29 mouse cellular contexts compared by ENCODE assay signal in genomic region chr6:50666937-50667336, GRCm38 (mm10). TPM values are rescaled to one million over a fixed set of nuclear protein-coding genes. Genes with fewer than 3 reads are reported as not detected.
DNase-seq lines count a peak whose midpoint lies in the region; ATAC-seq and TF ChIP-seq lines count a peak whose summit lies in the region.
"Had no signal": no experiment of that assay in that cellular context is flagged by ENCODE, and none has a peak within 500 bp of the region (broad histone marks: within the 10 kb centered on the region; RNA-seq: fewer than 3 reads in every experiment).

No protein-coding gene starts in this region.

- H3K27me3 ChIP-seq in kidney, embryonic 14.5 days (ENCODE audit: control insufficient read depth, insufficient read depth, low read length): no peaks in the 10 kb centered on the region
- H3K27me3 ChIP-seq in kidney, postnatal 0 days (ENCODE audit: insufficient read depth, low read length): no peaks in the 10 kb centered on the region
- no peaks in the 10 kb centered on the region for H3K27me3 ChIP-seq in midbrain, embryonic 11.5 days (ENCODE audit: control insufficient read depth, insufficient read depth, low read length)
- no peaks in the 10 kb centered on the region for H3K27me3 ChIP-seq in midbrain, embryonic 15.5 days (replicated peaks)
- peaks cover 20% of the 10 kb centered on the region for H3K27me3 ChIP-seq in limb, embryonic 15.5 days
- H3K27me3 ChIP-seq: CH12.LX; forebrain, embryonic 13.5 days; hindbrain, embryonic 12.5 days; hindbrain, embryonic 15.5 days had no signal

- H3K36me3 ChIP-seq in kidney, embryonic 14.5 days (ENCODE audit: control insufficient read depth, insufficient read depth, low read length): no peaks in the 10 kb centered on the region
- H3K36me3 ChIP-seq in kidney, postnatal 0 days (ENCODE audit: insufficient read depth, low read length): no peaks in the 10 kb centered on the region
- H3K36me3 ChIP-seq in midbrain, embryonic 11.5 days (ENCODE audit: control insufficient read depth, insufficient read depth, low read length): no peaks in the 10 kb centered on the region
- no peaks in the 10 kb centered on the region for H3K36me3 ChIP-seq in midbrain, embryonic 15.5 days (replicated peaks)
- H3K36me3 ChIP-seq in limb, embryonic 15.5 days: no peaks in the 10 kb centered on the region
- H3K36me3 ChIP-seq: forebrain, embryonic 10.5 days; G1E; hindbrain, embryonic 12.5 days; hindbrain, embryonic 15.5 days had no signal

- DNase-seq in kidney, postnatal 10 days: no peak
- DNase-seq in kidney, postnatal 0 days (ENCODE audit: low spot score): peak; percentile 51
- no peak for DNase-seq in kidney, postnatal 25 days
- DNase-seq in midbrain, embryonic 11.5 days (ENCODE audit: low spot score, missing footprints): peak; percentile 74
- DNase-seq in urinary bladder, postnatal 14 days (ENCODE audit: low spot score): no peak
- DNase-seq: adrenal gland, postnatal 10 days; B cell, adult 2 months; cerebellum, adult 11-12 months; cerebellum, adult 8-10 months; cerebellum, postnatal 10 days; cerebellum, postnatal 36 days; embryo, embryonic 11 days; gastrocnemius, postnatal 14 days had no signal

- peaks cover 19% of the 10 kb centered on the region for H3K4me1 ChIP-seq in kidney, embryonic 14.5 days (ENCODE audit: control insufficient read depth, insufficient read depth, low read length)
- H3K4me1 ChIP-seq in kidney, postnatal 0 days (replicated peaks; ENCODE audit: insufficient read depth, low read length): peaks cover 9% of the 10 kb centered on the region; the same call in 1 of the 2 replicates
- no peaks in the 10 kb centered on the region for H3K4me1 ChIP-seq in midbrain, embryonic 11.5 days (ENCODE audit: control insufficient read depth, insufficient read depth, low read length)
- H3K4me1 ChIP-seq in midbrain, embryonic 15.5 days: no peaks in the 10 kb centered on the region
- H3K4me1 ChIP-seq in limb, embryonic 15.5 days: peaks cover 28% of the 10 kb centered on the region
- H3K4me1 ChIP-seq: forebrain, embryonic 10.5 days; forebrain, embryonic 13.5 days; hindbrain, embryonic 12.5 days had no signal

- H3K4me2 ChIP-seq in kidney, embryonic 14.5 days (replicated peaks; ENCODE audit: low read depth, low read length): no peak overlapping the region
- H3K4me2 ChIP-seq in kidney, postnatal 0 days (ENCODE audit: low read length): no peak overlapping the region
- no peak overlapping the region for H3K4me2 ChIP-seq in midbrain, embryonic 11.5 days
- H3K4me2 ChIP-seq in midbrain, embryonic 15.5 days: no peak overlapping the region
- H3K4me2 ChIP-seq in limb, embryonic 15.5 days: no peak overlapping the region
- H3K4me2 ChIP-seq: forebrain, embryonic 13.5 days; heart, embryonic 11.5 days; hindbrain, embryonic 12.5 days; hindbrain, embryonic 15.5 days had no signal

- WGBS in kidney, embryonic 14.5 days: 48% methylated on average over 5 of the region's 5 CpGs
- WGBS in kidney, postnatal 0 days: 35% methylated on average over 5 of the region's 5 CpGs
- 86% methylated on average over 5 of the region's 5 CpGs for WGBS in midbrain, embryonic 11.5 days
- 86% methylated on average over 5 of the region's 5 CpGs for WGBS in midbrain, embryonic 15.5 days
- WGBS in limb, embryonic 15.5 days: 45% methylated on average over 5 of the region's 5 CpGs

- H3K4me3 ChIP-seq in kidney, embryonic 14.5 days (ENCODE audit: low read length): no peak overlapping the region
- H3K4me3 ChIP-seq in kidney, postnatal 0 days (replicated peaks; ENCODE audit: low read depth, low read length): no peak overlapping the region
- H3K4me3 ChIP-seq in midbrain, embryonic 11.5 days (ENCODE audit: low read depth, low read length): no peak overlapping the region
- no peak overlapping the region for H3K4me3 ChIP-seq in midbrain, embryonic 15.5 days
- no peak overlapping the region for H3K4me3 ChIP-seq in limb, embryonic 15.5 days
- H3K4me3 ChIP-seq: forebrain, embryonic 10.5 days; forebrain, embryonic 13.5 days; hindbrain, embryonic 12.5 days; hindbrain, embryonic 15.5 days had no signal

- TF ChIP-seq CTCF in kidney, postnatal 0 days (IDR thresholded peaks at IDR 0.05; ENCODE audit: low read depth): no peak

- peak overlapping the region; percentile 83 for H3K27ac ChIP-seq in kidney, embryonic 14.5 days (ENCODE audit: low read depth, low read length)
- peak overlapping the region; percentile 21; the same call in 1 of the 2 replicates for H3K27ac ChIP-seq in kidney, postnatal 0 days
- no peak overlapping the region for H3K27ac ChIP-seq in midbrain, embryonic 11.5 days (ENCODE audit: low read depth, low read length)
- H3K27ac ChIP-seq in midbrain, embryonic 15.5 days: no peak overlapping the region
- peak overlapping the region; percentile 60 for H3K27ac ChIP-seq in limb, embryonic 15.5 days
- H3K27ac ChIP-seq: forebrain, embryonic 10.5 days; forebrain, embryonic 13.5 days; hindbrain, embryonic 12.5 days; hindbrain, embryonic 15.5 days had no signal

- ATAC-seq in kidney, embryonic 14.5 days (ENCODE audit: low FRiP score, low TSS enrichment): no peak
- no peak for ATAC-seq in kidney, postnatal 0 days (replicated peaks; ENCODE audit: low FRiP score, low read depth)
- no peak for ATAC-seq in midbrain, embryonic 11.5 days (ENCODE audit: low FRiP score)
- ATAC-seq in midbrain, embryonic 15.5 days (replicated peaks): no peak
- no peak for ATAC-seq in limb, embryonic 15.5 days (ENCODE audit: insufficient number of reproducible peaks, low FRiP score, low TSS enrichment, low read depth)
- ATAC-seq: forebrain, embryonic 13.5 days; forebrain, embryonic 16.5 days; Patski had no signal

- H3K9me3 ChIP-seq in kidney, embryonic 14.5 days (ENCODE audit: control insufficient read depth, low read length): no peaks in the 10 kb centered on the region
- H3K9me3 ChIP-seq in kidney, postnatal 0 days (replicated peaks; ENCODE audit: low read length): no peaks in the 10 kb centered on the region
- H3K9me3 ChIP-seq in midbrain, embryonic 11.5 days (ENCODE audit: control insufficient read depth, low read length): no peaks in the 10 kb centered on the region
- H3K9me3 ChIP-seq in midbrain, embryonic 15.5 days: no peaks in the 10 kb centered on the region
- H3K9me3 ChIP-seq in limb, embryonic 15.5 days: no peaks in the 10 kb centered on the region
- H3K9me3 ChIP-seq: forebrain, embryonic 10.5 days; forebrain, embryonic 13.5 days; G1E; hindbrain, embryonic 12.5 days; hindbrain, embryonic 15.5 days had no signal

- no peak overlapping the region for H3K9ac ChIP-seq in kidney, embryonic 14.5 days (ENCODE audit: low read depth, low read length)
- H3K9ac ChIP-seq in kidney, postnatal 0 days (ENCODE audit: low read depth, low read length): no peak overlapping the region
- no peak overlapping the region for H3K9ac ChIP-seq in midbrain, embryonic 11.5 days (ENCODE audit: low read length)
- H3K9ac ChIP-seq in midbrain, embryonic 15.5 days: no peak overlapping the region
- no peak overlapping the region for H3K9ac ChIP-seq in limb, embryonic 15.5 days
- H3K9ac ChIP-seq: forebrain, embryonic 13.5 days; hindbrain, embryonic 12.5 days; hindbrain, embryonic 15.5 days had no signal

RNA-seq across cellular contexts. Expression of gene Npvf, which starts 12.7 kb away (rescaled TPM):
- 0.37 TPM in 1 of 2 replicates, not detected in the other for polyA plus RNA-seq in kidney, embryonic 14.5 days (2014; fragmentation: Nextera tagmentation; extraction: Ambion mirVana)
- 0.29 and 0.46 TPM in 2 replicates for polyA plus RNA-seq in kidney, postnatal 0 days (2015; fragmentation: Nextera tagmentation; extraction: Ambion mirVana)
- not detected in 2 replicates for polyA plus RNA-seq in midbrain, embryonic 11.5 days (2014; fragmentation: Nextera tagmentation; extraction: Ambion mirVana)
- 0.43 and 1.5 TPM in 2 replicates for polyA plus RNA-seq in midbrain, embryonic 15.5 days (2015; fragmentation: Nextera tagmentation; extraction: Ambion mirVana)
- not detected in 2 replicates for polyA plus RNA-seq in limb, embryonic 15.5 days (2015; fragmentation: Nextera tagmentation; extraction: Ambion mirVana)
- polyA plus RNA-seq: cortical plate, adult 2 months; embryonic facial prominence, embryonic 11.5 days; forebrain, embryonic 10.5 days; forebrain, embryonic 13.5 days; forebrain, embryonic 16.5 days; G1E; heart, embryonic 14.5 days; heart, postnatal 0 days; hindbrain, embryonic 12.5 days; Patski had no signal

Comparison
In these comparisons a context has a peak if more than half of its experiments do, and no peak if none do; other contexts are left out.
1. DNase-seq: peak in kidney, postnatal 0 days (single experiment) and midbrain, embryonic 11.5 days (single experiment); none in kidney, postnatal 10 days (single experiment), kidney, postnatal 25 days (0 of 2) and urinary bladder, postnatal 14 days (single experiment).
2. H3K27ac ChIP-seq: peak in kidney, embryonic 14.5 days (single experiment), kidney, postnatal 0 days (single experiment) and limb, embryonic 15.5 days (single experiment); none in midbrain, embryonic 11.5 days (single experiment) and midbrain, embryonic 15.5 days (single experiment).